Mouse (Mus musculus): Measurements from ENCODE around the gene Atp6v0e.

DNA sequence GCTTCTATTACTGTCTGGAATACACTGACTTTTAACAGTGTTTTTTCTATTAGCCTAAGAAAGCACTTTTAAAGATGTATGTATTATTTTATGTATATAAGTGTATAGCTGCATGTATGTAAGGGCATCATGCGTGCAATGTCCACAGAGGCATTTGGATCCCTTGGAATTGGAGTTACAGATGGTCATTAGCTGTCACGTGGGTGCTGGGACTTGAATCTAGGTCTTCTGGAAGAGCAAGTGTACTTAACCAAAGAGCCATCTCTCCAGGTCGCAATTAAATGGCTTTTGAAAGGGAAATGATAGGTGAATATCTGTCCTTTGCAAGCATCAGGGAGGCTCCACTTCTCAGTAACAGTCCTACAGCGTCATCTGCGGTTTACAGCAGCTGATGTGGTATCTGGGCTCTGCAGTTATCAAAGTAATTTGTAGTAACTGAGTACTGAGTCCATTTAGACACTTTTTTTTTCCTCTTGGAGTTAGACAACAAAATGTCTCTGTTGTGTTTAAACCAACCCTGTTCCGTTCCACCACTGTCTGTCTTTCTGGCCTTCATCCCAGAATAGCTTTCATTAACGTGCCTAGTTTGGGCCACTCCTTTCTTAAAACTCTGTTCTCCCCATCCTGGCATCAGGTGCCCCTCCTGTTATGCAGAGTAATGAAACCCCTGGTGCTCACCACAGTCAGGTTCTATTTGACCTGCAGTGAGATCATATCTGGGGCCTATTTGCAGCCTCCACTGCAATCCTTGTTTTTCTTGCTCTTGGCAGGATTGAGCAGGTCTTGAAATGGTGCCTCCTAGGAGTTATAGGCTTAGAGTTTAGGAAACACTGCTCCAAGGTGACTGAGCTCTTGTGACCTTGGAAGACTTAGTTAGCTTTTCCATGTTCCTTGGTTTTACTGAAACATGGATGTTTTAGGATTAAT is 14.9 kb downstream of the Atp6v0e start:
- TF ChIP-seq CTCF (IDR thresholded peaks at IDR 0.05; ENCODE audit: control insufficient read depth, insufficient read depth, low read length) (no peak), POLR2A (IDR thresholded peaks at IDR 0.05; ENCODE audit: borderline replicate concordance, control insufficient read depth, low read depth, low read length) (no peak)
